Mouse (Mus musculus): ENCODE results near the gene Srsf10. TPM values are rescaled to one million over a fixed set of nuclear protein-coding genes. Genes with fewer than 3 reads are reported as not detected.

Srsf10 gene
- total RNA-seq, 2 experiments from 2014 or later: 82.6 to 94.2 TPM

- TF ChIP-seq CTCF (conservative IDR thresholded peaks at IDR 0.05): no peak
- no peak overlapping the region for H3K4me3 ChIP-seq
- DNase-seq (ENCODE audit: low spot score in 2 of 2): no peak
- H3K27ac ChIP-seq: peak overlapping the region; percentile 36; the same call in 1 of the 2 replicates
These were observed 63.2 kb downstream of the Srsf10 start for GRCm38 (mm10) chr4:135918635-135919279.

GRCm38 (mm10) chr4:135919280-135919639 lies 63.7 kb downstream of the Srsf10 start:
- Histone ChIP-seq H3K27ac (peak overlapping the region; percentile 36; the same call in 1 of the 2 replicates), H3K4me3 (no peak overlapping the region)
- no peak for DNase-seq (ENCODE audit: low spot score in 2 of 2)
- no peak for TF ChIP-seq CTCF (conservative IDR thresholded peaks at IDR 0.05)

Other genes with a start within 250 kb of the Srsf10 start
- under 1 TPM; 0.10 to 0.27 TPM for gene Ifnlr1, start 169.5 kb upstream of the Srsf10 start, total RNA-seq (2021)
- under 1 TPM; 0.12 to 0.13 TPM for gene Il22ra1, start 127.6 kb upstream of the Srsf10 start, total RNA-seq (2021)
- gene Myom3, start 96.0 kb upstream of the Srsf10 start, total RNA-seq (2021): under 1 TPM; 0.56 to 0.76 TPM
- gene Pnrc2, start 18.1 kb downstream of the Srsf10 start, total RNA-seq (2021): 10 to 100 TPM; 52.7 to 54.8 TPM
- under 1 TPM in 1 of 2 experiments, not detected in 1; 0.12 TPM for gene Cnr2, start 39.6 kb downstream of the Srsf10 start, total RNA-seq (2021)
- gene Fuca1, start 65.0 kb downstream of the Srsf10 start, total RNA-seq (2021): 10 to 100 TPM; 39.4 to 39.7 TPM
- 10 to 100 TPM; 35.2 to 36.1 TPM for gene Hmgcl, start 90.7 kb downstream of the Srsf10 start, total RNA-seq (2021)
- gene Gale, start 108.0 kb downstream of the Srsf10 start, total RNA-seq (2021): 10 to 100 TPM; 22.6 to 23.8 TPM
- 100 to 1,000 TPM in 1 of 2 experiments, 10 to 100 TPM in 1; 95.3 to 103 TPM for gene Lypla2, start 116.9 kb downstream of the Srsf10 start, total RNA-seq (2021)
- 10 to 100 TPM; 80.6 to 86.0 TPM for gene Pithd1, start 131.5 kb downstream of the Srsf10 start, total RNA-seq (2021)
- gene Eloa, start 166.0 kb downstream of the Srsf10 start, total RNA-seq (2021): 10 to 100 TPM; 27.3 to 28.5 TPM
- gene Rpl11, start 197.7 kb downstream of the Srsf10 start, total RNA-seq (2021): 100 to 1,000 TPM; 291 to 317 TPM